Mouse (Mus musculus): Measurements from ENCODE around the gene Abhd17a. TPM values are rescaled to one million over a fixed set of nuclear protein-coding genes. Genes with fewer than 3 reads are reported as not detected.
A peak's percentile ranks its signal among the peaks of the same experiment; 100 is the strongest.

Abhd17a gene
- polyA plus RNA-seq, 1 experiment from 2014 or later = 50.2 TPM

DNA sequence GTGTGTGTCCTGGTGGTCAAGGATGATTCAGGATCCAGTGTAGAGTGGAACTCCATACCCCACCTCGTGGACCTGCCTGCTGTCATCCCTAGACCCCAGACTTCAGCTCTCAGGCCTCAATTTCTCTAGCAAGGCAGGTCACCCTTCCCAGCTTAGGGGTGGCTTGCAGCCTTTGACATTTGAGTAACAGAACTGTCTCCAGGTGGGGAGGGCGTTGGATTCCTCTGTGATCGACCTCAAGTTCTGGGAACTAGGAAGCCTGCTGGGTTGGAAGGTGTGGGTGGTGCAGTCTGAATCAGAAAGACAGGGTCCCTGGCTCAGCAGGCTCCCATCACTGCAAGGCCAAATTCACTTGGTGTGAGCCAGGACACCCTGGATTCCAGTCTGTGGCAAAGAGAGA, 15.2 kb downstream of the Abhd17a start:
- H3K27me3 ChIP-seq (ENCODE audit: insufficient read depth, low read length) = no peaks in the 10 kb centered on the region
- peaks cover 85% of the 10 kb centered on the region for H3K4me1 ChIP-seq (ENCODE audit: insufficient read depth)
- no peak for TF ChIP-seq CTCF (IDR thresholded peaks at IDR 0.05; ENCODE audit: low read depth)
- no peak for TF ChIP-seq EP300 (IDR thresholded peaks at IDR 0.05; ENCODE audit: low read depth)
- DNase-seq (no peak), ATAC-seq (no peak)
- no peaks in the 10 kb centered on the region for H3K36me3 ChIP-seq (replicated peaks; ENCODE audit: insufficient read depth, low read length)
- H3K4me3 ChIP-seq (ENCODE audit: low read depth, low read length) = peak overlapping the region; percentile 86
- no peak overlapping the region for H3K27ac ChIP-seq (ENCODE audit: low read depth)
- H3K9me3 ChIP-seq (ENCODE audit: low read length) = no peaks in the 10 kb centered on the region
- peak overlapping the region; percentile 81 for H3K9ac ChIP-seq (replicated peaks)
- H3K4me2 ChIP-seq (ENCODE audit: low read depth, low read length) = peak overlapping the region; percentile 99
- 67% methylated on average over 3 of the region's 3 CpGs for WGBS (ENCODE audit: insufficient replicate concordance)

DNA sequence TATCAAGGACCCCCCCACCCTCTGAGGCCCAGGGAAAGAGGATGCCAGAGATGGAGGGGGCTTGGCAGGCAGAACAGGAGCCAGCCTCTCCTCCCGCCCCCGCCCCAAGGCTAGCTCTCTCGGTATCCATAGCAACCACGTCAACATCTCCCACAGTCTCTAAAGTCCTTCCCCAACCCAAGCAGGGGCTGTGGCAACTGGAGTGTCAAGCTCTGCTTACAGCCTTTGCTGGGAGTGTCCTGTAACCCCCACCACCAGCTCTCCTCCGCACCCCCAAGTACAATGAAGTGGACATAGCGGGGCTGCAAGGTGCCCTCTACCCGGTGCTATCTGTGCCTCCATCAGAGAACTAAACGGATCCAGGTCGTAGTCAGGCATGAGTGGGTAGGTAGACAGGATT, 16.2 kb downstream of the Abhd17a start:
- Histone ChIP-seq H3K9ac (replicated peaks) (peak overlapping the region; percentile 81; the same call in 1 of the 2 replicates), H3K4me2 (ENCODE audit: low read depth, low read length) (peak overlapping the region; percentile 99), H3K4me3 (ENCODE audit: low read depth, low read length) (no peak overlapping the region), H3K36me3 (replicated peaks; ENCODE audit: insufficient read depth, low read length) (no peaks in the 10 kb centered on the region), H3K27ac (ENCODE audit: low read depth) (peak overlapping the region; percentile 91), H3K4me1 (ENCODE audit: insufficient read depth) (peaks cover 85% of the 10 kb centered on the region), H3K27me3 (ENCODE audit: insufficient read depth, low read length) (no peaks in the 10 kb centered on the region), H3K9me3 (ENCODE audit: low read length) (no peaks in the 10 kb centered on the region)
- DNase-seq (no peak), ATAC-seq (no peak)
- 65% methylated on average over 9 of the region's 9 CpGs for WGBS (ENCODE audit: insufficient replicate concordance)
- TF ChIP-seq CTCF (IDR thresholded peaks at IDR 0.05; ENCODE audit: low read depth) (no peak), EP300 (IDR thresholded peaks at IDR 0.05; ENCODE audit: low read depth) (no peak)

DNA sequence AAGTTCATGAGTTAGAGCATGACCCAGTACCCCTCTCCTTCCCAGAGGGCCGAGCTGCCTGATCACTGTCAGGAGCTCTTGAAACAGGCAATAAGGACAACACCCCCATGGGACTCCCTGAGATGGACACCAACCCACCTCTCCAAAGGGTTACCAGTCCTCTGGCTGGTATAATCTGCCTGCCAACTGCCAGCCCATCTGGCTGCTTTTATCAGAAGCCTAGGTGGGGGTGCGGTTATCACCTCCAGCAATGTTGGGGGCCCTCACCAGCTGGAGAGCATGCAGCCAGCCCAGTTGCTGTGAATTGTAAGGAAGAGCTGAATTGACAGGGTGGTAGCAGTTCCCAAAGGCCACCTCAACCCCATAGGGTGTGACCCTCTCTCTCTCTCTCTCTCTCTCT, 17.7 kb downstream of the Abhd17a start:
- WGBS (ENCODE audit: insufficient replicate concordance) = 56% methylated on average over 2 of the region's 2 CpGs
- H3K4me2 ChIP-seq (ENCODE audit: low read depth, low read length) = peak overlapping the region; percentile 99
- peak overlapping the region; percentile 91 for H3K27ac ChIP-seq (ENCODE audit: low read depth)
- H3K9me3 ChIP-seq (ENCODE audit: low read length) = no peaks in the 10 kb centered on the region
- H3K4me3 ChIP-seq (ENCODE audit: low read depth, low read length) = peak overlapping the region; percentile 46
- peaks cover 6% of the 10 kb centered on the region; the same call in 1 of the 2 replicates for H3K36me3 ChIP-seq (replicated peaks; ENCODE audit: insufficient read depth, low read length)
- TF ChIP-seq EP300 (IDR thresholded peaks at IDR 0.05; ENCODE audit: low read depth) (peak; percentile 92), CTCF (IDR thresholded peaks at IDR 0.05; ENCODE audit: low read depth) (no peak)
- ATAC-seq = peak; percentile 11
- H3K4me1 ChIP-seq (ENCODE audit: insufficient read depth) = peaks cover 74% of the 10 kb centered on the region
- H3K27me3 ChIP-seq (ENCODE audit: insufficient read depth, low read length) = no peaks in the 10 kb centered on the region
- peak overlapping the region; percentile 55; the same call in 1 of the 2 replicates for H3K9ac ChIP-seq (replicated peaks)
- DNase-seq = peak; percentile 68

DNA sequence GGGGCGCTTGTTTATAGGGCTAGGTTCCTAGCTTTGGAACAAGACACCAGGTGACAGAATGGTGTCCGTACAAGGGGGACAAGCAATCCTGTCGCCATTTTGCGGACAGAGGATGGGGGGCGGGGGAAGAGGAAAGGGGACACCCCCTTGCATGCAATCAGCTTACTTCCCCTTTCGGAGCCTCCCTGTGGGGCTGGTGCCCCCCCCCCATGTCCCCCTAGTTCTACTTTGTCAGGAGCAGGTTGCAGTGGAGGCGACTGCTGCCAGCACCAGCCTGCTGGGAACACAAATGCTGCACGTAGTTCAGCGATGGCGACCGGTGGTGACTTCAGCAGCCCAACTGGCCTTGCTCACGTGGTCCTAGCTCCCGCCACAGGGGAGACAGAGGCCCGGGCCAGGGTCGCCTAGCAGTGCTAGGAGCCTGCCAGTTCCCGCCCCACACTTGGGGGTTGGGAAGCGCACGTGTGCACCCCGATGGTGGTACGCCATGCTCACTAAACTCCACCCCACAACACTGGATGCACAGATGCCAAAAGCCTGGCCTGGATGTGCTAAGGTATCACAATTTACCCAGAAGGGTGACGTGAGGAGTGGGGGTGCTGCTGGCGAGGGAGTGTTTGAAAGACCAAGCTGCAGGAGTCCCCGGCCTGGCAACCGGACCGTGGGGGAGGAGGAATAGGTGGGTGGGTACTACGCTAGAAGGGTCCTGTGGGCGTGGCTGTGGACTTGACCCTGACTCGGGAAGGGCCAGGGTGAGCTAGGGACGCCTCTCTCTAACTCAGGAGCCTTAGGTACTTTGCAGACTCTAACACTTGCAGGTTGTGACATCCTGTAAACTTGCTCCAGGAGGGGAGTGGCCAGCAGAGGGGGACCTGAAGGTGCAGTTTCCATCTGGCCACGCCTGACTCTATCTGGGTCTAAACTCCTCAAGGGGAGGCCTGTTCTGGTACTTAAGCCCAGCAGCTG, 19.0 kb downstream of the Abhd17a start:
- H3K27me3 ChIP-seq (ENCODE audit: insufficient read depth, low read length) = no peaks in the 10 kb centered on the region
- TF ChIP-seq EP300 (IDR thresholded peaks at IDR 0.05; ENCODE audit: low read depth) = no peak
- TF ChIP-seq CTCF (IDR thresholded peaks at IDR 0.05; ENCODE audit: low read depth) = peak; percentile 39
- DNase-seq (peak; percentile 54), ATAC-seq (peak; percentile 18)
- peaks cover 72% of the 10 kb centered on the region for H3K4me1 ChIP-seq (ENCODE audit: insufficient read depth)
- peak overlapping the region; percentile 46 for H3K4me3 ChIP-seq (ENCODE audit: low read depth, low read length)
- H3K36me3 ChIP-seq (replicated peaks; ENCODE audit: insufficient read depth, low read length) = peaks cover 6% of the 10 kb centered on the region; the same call in 1 of the 2 replicates
- peak overlapping the region; percentile 55 for H3K9ac ChIP-seq (replicated peaks)
- H3K4me2 ChIP-seq (ENCODE audit: low read depth, low read length) = peak overlapping the region; percentile 99
- WGBS (ENCODE audit: insufficient replicate concordance) = 13% methylated on average over 29 of the region's 30 CpGs
- no peaks in the 10 kb centered on the region for H3K9me3 ChIP-seq (ENCODE audit: low read length)
- H3K27ac ChIP-seq (ENCODE audit: low read depth) = peak overlapping the region; percentile 91

DNA sequence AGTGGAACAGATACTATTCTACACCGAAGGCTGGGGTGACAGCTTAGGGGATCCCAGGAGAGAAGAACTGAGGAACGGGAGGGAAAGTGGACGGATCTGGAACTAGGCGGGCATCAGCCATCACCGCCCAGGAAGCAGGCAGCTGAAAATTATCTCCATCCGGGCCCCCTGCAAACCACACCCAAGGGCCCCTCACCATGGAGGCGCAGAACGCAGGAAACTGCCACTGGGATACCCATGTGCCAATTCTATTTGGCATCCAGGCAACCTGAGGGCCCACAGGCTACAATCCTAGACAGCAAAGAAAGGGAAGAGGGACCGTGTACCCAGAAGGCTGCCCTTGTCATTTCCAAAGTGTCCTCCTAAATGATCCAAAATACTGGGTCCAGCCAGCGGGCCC, 19.7 kb downstream of the Abhd17a start:
- peak overlapping the region; percentile 46 for H3K4me3 ChIP-seq (ENCODE audit: low read depth, low read length)
- no peaks in the 10 kb centered on the region for H3K9me3 ChIP-seq (ENCODE audit: low read length)
- H3K4me2 ChIP-seq (ENCODE audit: low read depth, low read length) = peak overlapping the region; percentile 99
- no peak for DNase-seq
- peaks cover 10% of the 10 kb centered on the region; the same call in 1 of the 2 replicates for H3K36me3 ChIP-seq (replicated peaks; ENCODE audit: insufficient read depth, low read length)
- peak overlapping the region; percentile 55 for H3K9ac ChIP-seq (replicated peaks)
- WGBS (ENCODE audit: insufficient replicate concordance) = 50% methylated on average over 10 of the region's 10 CpGs
- H3K27ac ChIP-seq (ENCODE audit: low read depth) = peak overlapping the region; percentile 91
- ATAC-seq = no peak
- no peaks in the 10 kb centered on the region for H3K27me3 ChIP-seq (ENCODE audit: insufficient read depth, low read length)
- H3K4me1 ChIP-seq (ENCODE audit: insufficient read depth) = peaks cover 65% of the 10 kb centered on the region
- TF ChIP-seq CTCF (IDR thresholded peaks at IDR 0.05; ENCODE audit: low read depth) (no peak), EP300 (IDR thresholded peaks at IDR 0.05; ENCODE audit: low read depth) (no peak)

DNA sequence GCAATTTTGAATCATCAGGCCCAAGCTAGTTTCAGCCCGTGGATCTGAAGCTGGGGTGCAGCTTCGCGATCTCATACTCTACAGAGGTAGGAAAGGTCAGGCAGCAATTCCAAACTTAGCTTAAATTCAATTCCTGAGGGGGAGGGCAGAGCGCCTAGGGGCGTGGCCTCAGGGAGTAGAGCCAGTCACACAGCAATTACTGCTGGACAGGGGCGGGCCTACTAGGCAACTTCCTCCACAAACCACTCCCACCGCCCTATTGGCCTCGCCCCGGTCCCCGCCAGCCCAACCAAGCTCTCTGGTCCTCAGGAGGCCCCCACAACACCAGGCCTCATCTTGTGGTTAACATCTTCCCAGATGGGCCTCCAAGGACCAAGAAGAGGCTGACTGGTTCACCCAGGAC, 20.5 kb downstream of the Abhd17a start:
- Histone ChIP-seq H3K4me3 (ENCODE audit: low read depth, low read length) (peak overlapping the region; percentile 46), H3K9me3 (ENCODE audit: low read length) (no peaks in the 10 kb centered on the region), H3K27me3 (ENCODE audit: insufficient read depth, low read length) (no peaks in the 10 kb centered on the region), H3K36me3 (replicated peaks; ENCODE audit: insufficient read depth, low read length) (peaks cover 10% of the 10 kb centered on the region; the same call in 1 of the 2 replicates), H3K9ac (replicated peaks) (peak overlapping the region; percentile 55), H3K27ac (ENCODE audit: low read depth) (peak overlapping the region; percentile 91), H3K4me2 (ENCODE audit: low read depth, low read length) (peak overlapping the region; percentile 99), H3K4me1 (ENCODE audit: insufficient read depth) (peaks cover 58% of the 10 kb centered on the region)
- peak; percentile 93 for DNase-seq
- ATAC-seq = peak; percentile 85
- WGBS (ENCODE audit: insufficient replicate concordance) = 13% methylated on average over 10 of the region's 10 CpGs
- TF ChIP-seq CTCF (IDR thresholded peaks at IDR 0.05; ENCODE audit: low read depth) = no peak
- TF ChIP-seq EP300 (IDR thresholded peaks at IDR 0.05; ENCODE audit: low read depth) = no peak

Data from liver, postnatal 0 days (tissue).